Mouse (Mus musculus) heart, adult 18-20 months (tissue): ENCODE measurements around the gene Ccdc36. TPM values are rescaled to one million over a fixed set of nuclear protein-coding genes. Genes with fewer than 3 reads are reported as not detected.

Experiments used
- DNase-seq, 2 experiments: peaks; one replicate each; pipeline ENCODE4 v3.0.0; 2021 to 2022; ENCODE audit warnings: mixed read lengths in 1 of 2
- total RNA-seq, 2 experiments: library from RNA; stranded (reverse); gene quantifications; 2 replicates each; pipeline ENCODE4 v1.2.3; 2021

The Ccdc36 gene
- total RNA-seq, 2 experiments from 2014 or later: not detected

DNA sequence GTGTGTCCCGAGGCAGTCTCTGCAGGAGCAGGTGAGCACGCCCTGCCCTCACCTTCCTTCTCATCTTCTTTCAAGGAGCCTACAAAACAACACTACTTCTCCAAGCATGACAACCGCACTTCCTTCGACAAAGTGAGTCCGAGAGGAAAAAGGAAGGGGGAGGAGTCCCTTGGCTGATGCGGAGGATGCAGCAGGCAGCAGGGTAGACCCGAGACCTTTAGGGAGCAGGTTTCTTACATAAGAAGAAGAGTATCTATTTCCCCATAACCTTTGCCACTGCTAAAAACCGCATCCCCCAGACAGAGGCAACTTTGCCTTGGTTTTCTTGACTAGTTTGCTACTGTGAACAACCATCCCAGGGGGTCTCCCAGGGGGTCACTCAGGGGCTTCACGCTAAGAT is 16.8 kb upstream of the Ccdc36 start:
- no peak for DNase-seq

- no peak for DNase-seq
Measured at GRCm38 (mm10) chr9:108441236-108441919, 13.1 kb upstream of the Ccdc36 start.

DNA sequence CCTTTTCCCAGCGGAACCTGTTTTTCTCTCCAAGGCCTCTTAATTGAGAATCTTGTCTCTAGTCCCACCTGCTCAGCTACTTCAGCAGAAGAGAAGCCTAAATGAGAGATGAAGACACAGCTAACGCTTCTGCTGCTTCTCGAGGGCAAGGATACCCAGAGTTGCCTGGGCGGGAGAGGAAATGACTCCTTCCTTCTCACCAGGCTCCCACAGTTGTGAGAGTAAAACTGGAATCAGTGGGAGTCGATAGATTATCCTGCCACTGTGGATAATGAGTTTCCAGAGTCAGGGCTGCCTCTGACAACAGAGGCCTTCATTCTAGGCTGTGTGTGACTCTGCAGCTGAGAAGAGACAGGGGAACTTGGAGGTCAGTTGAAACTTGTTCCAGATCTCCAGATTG is 12.2 kb upstream of the Ccdc36 start:
- DNase-seq: no peak

DNA sequence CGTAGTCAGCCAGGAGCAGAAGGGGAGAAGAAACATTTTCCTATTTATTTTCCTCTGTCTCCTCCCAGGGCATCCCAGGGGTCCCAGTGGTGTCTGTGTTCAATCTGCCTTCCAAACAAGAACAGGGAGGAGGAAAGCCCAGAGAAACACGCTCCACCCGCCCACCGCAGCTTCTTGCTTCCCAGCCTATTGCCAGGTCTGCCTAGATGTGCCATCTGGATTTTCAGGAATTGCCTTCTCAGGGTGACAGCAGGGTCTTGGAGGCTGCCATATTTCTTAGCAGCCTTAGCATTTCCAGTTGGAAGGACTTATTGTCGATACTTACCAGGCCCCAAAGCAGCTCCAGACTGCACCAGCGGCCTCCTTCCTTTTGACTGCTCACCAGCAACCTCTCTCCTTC is 10.9 kb upstream of the Ccdc36 start:
- DNase-seq: no peak

GRCm38 (mm10) chr9:108436182-108436581 is 7.9 kb upstream of the Ccdc36 start, which contains the start of gene BC048562:
Gene BC048562, plus strand, starts transcription at chr9:108436482.
- DNase-seq: no peak

GRCm38 (mm10) chr9:108431431-108432067 is 3.3 kb upstream of the Ccdc36 start:
- DNase-seq: no peak

- peak in 1 of 2 experiments; percentile 44 for DNase-seq
Measured at GRCm38 (mm10) chr9:108412221-108412620, 16.1 kb downstream of the Ccdc36 start.

DNA sequence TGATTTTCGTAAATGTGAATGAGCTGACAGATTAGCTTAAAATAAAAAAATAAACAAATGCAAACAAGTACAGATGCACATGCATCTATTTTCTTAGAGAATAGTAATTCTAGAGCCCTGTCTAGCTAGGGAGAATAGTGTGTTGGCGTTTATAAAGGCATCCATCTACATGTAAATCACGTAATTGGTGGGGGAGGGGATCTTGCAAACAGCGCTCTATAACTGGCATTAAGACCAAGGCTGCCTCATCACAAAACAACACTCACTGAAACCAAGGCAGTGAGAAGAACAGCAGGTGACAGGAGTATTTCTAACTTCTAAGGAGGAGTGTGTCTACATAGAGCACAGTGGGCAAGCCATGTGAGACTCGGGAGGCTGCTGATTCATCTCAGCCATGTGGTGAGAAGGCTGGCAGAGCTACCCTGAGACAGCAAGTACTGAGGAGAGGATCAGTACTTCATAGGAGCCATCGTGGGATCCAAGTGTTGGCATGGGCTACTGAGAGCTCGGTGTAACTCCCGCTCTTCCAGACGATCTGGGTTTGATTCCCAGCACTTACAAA is 16.8 kb downstream of the Ccdc36 start:
- DNase-seq: no peak

DNA sequence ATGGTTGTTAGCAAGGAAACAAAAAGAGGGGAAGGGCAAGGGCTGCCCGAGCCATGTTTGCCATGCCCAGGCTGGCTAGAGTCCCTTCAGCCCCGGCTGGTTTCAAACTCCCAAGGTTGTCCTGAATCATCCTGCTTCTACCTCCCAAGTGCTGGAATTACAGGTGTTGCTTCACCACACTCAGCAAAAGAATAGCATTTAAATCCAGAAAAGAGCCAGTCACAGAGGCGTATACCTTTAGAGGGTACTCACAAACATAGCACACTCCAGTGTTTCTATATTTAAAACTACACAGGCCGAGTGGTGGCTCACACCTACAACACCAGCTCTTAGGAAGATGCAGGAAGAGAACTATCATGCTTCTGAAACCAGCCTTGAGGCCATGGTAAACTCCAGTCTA is 18.7 kb downstream of the Ccdc36 start:
- DNase-seq: no peak

DNA sequence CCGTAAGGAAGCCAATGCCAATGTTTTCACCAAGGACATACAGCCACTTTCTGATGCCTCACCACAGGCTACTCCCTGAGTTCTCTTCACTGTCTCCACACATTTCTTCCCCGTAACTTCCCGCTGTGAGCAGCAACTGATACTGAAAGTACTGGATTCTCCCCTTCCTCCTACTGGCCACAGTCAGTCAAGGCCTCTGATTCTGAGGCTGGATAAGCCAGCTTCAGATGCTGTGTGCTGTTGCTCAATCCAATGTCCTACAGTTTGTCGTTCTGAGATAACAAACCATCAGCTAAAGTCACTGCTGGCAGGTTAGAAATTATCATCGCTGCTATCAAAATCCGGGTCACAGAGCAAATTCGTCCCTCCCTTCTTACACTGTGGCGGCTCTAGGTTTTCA is 23.8 kb downstream of the Ccdc36 start:
- DNase-seq: no peak

DNA sequence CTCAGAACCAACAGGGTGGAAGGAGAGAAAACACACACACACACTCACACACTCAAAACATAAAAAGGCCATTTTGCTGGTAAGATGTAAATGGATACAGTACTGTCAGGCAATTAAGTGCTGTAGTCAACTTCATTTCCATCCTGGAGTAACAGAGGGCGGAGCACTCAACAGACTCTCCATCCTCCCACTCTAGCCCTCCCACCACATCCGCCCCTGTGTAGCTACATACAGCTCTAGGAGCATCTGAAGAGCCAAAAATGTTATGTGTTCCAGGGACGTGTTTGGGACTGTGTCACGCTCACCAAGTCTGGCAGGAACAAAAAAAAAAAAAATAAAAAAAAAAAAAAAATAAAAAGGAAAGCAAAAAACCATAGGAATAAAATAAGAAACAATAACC is 25.2 kb downstream of the Ccdc36 start:
- DNase-seq: no peak

- peak; percentile 43 to 54 for DNase-seq
Measured at GRCm38 (mm10) chr9:108401186-108401960, 26.9 kb downstream of the Ccdc36 start.

DNA sequence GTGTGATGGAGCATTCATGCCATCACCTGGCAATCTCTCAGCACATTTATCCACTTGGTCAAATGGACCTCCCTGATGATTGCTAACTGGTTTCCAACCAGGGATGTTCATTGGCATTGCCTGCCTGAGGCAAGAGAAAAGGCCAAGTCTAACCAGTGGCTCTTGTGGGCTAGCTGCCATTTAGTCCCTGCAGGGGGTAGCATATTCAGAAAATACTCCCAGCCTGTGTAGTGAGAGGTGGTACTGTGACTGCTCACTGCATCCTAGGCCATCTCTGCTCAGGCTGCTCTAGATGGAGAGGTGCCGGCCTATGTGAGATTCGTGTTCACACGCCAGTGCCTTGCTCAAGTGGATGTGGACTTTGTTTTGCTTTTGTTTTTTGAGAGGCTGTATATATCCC is 30.0 kb downstream of the Ccdc36 start:
- no peak for DNase-seq

DNA sequence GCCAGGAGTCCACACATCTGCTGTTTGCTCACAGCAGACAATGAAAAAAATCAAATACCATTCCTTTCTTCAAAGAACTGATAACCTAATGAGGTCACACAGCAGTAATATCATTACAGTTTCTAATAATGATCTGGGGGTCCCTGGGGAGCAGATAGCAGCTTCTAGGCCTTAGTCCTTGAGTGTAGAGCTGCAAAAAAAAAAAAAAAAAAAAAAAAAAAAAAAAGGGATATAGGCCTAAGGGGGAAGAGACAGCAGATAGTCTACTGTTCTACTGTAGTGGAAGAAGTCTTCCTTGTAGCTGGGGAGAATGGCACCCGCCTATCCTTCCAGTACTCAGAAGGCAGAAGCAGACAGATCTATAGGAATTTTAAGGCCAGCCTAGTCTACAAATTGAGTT is 32.9 kb downstream of the Ccdc36 start:
- DNase-seq: no peak

DNA sequence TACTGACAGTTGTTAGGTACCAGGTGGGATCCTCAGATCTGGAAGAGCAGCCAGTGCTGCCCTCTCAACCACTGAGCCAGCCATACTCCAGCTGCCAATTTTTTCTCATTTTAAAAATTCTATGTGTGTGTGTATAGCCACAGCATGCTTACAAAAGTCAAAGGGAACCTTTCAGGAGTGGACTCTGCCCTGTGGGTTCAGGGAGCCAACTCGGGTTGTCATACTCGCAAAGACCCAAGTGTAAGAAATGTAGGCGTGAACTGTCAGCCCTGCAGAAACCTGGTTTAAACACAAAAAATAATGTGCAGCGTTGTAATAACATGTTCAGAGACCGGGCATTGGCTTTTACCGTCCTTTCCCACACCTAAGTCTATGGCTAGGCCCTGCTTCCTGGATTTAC is 34.1 kb downstream of the Ccdc36 start:
- no peak for DNase-seq

DNA sequence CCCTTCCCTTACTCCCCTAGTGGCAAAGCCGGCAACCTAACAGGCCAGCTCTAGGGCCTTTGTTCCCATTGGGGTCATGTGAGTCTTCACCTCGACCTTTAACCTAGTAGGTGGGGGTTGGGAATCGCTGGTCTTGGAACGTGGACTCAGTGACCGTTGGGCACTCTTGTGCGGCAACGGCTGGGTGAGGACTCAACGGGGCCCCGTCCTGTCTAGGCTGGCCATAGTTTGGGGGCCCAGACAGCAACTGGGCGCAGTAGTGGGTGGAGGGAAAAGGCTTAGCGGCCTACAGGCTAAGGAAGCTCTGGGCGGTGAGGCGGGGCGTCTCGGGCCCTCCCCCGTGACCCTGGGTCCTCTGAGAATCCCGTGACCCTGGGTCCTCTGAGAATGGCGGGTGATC is 35.6 kb downstream of the Ccdc36 start, which contains the start of gene 1700102P08Rik:
Gene 1700102P08Rik, plus strand, starts transcription at position 130 of the 400 bp plus-strand sequence.
- no peak for DNase-seq

DNA sequence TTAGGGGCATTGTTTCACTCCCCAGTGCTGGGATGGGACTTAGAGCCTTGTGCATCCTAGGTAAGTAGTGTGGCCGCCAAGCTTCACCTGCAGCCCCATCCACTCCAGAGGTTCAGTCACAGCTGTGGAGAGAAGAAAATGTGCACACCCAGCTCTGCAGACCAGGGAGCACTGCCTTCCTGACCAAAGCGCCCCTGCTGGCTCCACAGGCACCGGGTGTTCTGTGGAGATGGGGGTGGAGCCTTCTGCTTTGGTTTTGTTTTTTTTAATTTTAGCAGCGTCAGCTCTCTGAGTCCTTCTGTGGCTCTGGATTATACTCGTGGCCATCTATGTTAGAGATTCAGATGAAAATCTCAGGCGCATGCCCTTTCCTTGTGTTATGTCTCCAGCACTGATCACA is 39.1 kb downstream of the Ccdc36 start:
- no peak for DNase-seq

DNA sequence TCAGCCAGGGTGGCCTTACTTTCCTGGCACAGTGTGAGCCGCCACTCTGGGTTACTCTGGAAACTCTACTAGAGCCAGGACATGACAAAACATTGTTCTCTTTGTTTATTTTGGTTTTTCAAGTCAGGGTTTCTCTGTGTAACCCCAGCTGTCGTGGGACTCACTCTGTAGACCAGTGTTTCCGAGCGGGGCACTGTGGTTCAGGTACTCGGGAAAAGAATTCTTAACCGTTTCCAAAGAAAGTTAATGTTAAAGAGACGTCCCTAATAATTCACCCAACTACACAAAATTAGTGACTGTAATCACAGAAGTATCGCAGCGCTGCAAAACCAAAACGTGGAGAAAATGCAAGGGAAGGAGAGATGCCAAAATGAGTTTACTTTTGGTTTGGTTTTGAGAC is 39.7 kb downstream of the Ccdc36 start:
- DNase-seq: no peak

- no peak for DNase-seq
Measured at GRCm38 (mm10) chr9:108386816-108387215, 41.5 kb downstream of the Ccdc36 start.

DNA sequence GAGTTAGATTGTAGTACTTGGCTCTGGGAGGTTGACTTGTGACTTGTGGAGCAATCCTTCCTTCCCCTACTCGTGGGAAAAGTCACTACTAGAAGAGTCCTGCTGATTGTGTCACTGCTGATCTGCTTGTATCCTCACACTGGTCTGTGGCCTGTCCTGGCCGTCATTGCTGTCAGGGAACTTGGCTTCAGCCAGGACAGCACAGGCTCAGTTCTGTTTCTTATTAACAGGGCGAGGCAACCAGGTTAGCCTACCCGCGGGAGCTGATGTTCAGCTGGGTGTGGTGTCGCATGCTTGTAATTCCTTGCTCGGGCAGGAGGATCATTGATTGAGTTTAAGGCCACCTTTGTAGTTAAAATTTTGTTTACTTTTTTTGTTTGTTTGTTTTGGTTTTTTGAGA is 43.3 kb downstream of the Ccdc36 start:
- DNase-seq: no peak

GRCm38 (mm10) chr9:108381382-108381781 is 46.9 kb downstream of the Ccdc36 start:
- no peak for DNase-seq

DNA sequence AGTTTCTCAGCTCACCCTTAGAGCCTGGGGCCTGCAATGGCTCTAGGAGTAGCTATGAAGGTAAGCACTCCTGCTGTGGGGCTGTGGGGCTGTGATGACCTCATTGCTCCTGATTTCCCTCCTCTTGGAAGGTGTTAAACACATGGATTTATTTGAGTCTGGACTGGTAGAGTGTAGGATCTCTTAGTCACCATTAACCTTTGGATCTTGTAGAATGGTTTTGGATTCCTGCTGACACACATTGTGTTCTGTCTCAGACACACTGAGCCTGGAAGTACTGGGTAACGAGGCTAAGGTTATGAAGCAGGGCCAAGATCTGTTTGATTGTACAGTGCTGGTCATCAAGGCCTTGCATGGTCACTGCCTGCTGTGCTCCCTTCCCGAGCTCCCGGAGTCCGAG is 49.0 kb downstream of the Ccdc36 start:
- no peak for DNase-seq

DNA sequence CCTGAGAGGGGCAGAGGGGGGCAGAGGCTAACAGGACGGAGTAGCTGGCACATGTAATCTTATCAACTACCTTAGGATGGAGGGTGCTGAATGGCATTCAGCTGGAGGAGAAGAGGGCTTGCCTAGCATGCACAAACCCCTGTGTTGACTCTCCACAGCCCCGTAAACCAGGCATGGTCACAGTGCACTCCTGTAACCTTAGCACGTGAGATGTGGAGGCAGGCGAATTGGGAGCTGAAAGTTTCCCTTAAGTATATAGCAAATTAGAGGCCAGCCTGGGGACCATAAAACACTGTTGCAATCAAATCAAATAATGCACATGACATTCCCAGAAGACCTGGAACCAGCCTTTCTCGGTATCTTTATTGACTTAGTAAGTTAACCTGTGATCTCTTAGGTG is 49.5 kb downstream of the Ccdc36 start:
- no peak for DNase-seq
